Mouse (Mus musculus): ENCODE measurements around the gene Krt78.

The Krt78 gene

DNA sequence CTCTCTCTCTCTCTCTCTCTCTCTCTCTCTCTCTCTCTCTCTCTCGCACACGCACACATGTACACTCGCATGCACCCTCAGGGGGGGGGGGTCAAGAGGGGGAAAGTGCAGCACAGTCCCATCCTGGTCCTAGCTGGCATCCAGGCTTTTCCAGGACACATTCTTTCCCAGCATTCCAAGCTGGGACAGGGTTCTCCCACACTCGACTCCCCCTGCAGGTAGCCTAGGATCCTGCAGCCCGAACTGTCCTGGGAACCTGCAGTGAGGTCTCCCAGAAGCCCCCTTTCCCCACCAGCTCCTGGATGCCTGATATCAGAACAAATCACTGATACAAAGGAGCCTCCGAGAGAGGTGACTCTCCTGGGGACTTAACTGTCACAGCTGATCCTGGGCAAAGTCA is 16.4 kb upstream of the Krt78 start:
- peak; percentile 64 for DNase-seq

DNA sequence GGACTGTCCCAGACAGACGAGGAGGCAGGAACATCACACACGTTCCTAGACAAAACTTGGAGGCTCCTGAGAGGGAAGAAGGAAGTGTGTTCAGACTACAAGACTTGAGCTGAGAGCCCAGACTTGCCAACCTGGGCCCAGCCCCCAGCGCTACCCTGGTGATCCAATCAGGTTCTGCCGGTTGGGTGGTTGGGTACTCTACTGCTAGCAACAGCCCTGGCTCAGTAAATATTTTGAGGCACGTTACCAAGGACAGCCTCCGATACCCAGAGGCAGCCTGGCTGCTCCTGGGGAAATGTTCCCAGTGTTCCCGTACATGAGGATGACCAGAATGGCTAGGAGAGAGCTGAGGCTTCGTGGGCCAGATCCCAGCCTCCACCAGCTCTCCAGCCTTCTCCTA is 12.7 kb upstream of the Krt78 start:
- no peak for DNase-seq

DNA sequence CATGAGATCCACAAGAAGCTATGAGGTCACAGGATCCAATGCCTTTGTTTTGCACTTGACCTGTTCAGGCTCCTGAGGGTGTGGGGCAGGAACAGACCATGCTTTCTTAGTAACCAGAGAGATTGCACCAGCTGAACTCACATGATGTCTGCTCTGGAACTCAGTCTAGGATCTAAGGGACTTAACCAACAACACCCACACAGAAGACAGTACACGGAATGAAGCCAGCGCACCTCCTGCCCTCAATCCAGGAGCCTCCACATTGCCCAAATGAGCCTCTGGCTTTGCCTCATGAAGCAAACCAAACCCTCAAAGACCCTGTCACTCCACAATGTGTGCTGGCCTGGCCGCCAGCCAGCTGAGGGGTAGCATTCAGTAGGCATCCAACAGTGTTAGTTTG is 4.8 kb upstream of the Krt78 start:
- no peak for DNase-seq

DNA sequence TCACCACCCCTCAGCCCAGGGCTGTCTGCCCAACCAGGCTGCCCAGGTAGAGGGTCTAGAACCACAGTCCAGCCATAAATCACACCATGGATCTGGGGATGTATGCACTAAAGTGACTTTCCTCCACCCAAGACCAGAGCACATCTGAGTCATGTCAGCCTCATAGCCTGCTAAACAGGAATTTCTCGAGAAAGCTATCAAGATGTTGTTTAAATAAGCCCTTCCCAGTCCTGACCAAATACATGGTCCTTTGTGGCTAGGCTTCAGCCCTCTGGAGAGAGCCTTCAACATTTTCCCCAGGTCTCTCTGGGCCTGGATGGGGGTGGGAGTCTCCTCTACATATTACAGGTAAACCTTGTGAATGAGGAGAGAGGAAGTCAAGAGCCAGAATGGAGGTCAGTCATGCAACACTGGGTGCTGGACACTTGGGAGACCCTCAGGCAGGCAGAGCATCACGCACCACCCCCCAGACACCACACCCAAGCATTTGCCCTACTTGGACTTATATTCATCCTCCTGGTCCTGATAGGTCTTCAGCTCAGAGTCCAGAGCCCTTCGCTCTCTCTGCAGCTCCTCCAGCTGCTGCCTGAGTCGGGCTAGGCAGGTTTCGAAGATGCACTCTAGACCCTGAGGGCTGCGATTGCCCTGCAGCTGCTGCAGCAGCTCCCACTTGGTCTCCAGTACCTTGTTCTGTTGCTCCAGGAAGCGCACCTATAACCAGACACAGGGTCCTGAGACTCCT is 1.2 kb downstream of the Krt78 start:
- no peak for DNase-seq

DNA sequence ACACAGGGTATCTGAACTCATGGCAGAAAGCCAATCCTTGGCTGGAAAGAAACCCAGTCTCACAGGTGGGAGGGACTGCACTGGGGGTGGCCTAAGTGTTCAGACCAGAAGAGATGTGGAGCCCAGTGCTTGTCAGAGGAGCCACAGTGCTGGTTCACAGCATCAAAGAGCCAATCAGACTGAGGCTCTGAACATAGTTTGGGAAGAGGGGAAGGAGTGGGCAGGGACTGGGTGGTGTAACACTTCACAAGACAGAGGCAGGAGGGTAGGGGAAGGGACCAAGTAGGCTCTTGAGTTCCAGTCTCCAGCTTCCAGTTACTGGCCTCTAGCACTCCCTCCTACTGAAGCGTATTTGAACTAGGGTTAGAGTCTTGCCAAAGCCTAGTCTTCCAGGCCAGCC is 8.7 kb downstream of the Krt78 start:
- no peak for DNase-seq

DNA sequence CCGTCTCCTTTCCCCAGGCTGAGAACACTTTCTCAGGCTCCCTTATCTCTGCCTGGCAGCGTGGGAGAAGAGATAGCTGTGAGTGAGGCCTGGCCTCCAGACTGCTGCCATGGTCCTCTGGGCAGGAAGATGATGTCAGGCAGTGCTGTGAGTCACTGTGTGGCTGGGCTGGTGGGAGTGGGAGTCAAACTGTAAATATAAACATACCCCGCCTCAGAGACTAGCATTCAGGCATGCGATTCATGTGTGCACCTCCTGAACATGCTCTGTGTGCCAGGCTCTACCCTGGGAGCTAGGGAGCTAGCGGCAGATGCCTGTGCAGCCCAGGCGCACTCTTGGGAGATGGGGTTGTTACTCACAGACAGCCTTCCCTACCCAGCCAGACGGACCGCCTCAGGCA is 12.1 kb downstream of the Krt78 start:
- DNase-seq, result no peak

DNA sequence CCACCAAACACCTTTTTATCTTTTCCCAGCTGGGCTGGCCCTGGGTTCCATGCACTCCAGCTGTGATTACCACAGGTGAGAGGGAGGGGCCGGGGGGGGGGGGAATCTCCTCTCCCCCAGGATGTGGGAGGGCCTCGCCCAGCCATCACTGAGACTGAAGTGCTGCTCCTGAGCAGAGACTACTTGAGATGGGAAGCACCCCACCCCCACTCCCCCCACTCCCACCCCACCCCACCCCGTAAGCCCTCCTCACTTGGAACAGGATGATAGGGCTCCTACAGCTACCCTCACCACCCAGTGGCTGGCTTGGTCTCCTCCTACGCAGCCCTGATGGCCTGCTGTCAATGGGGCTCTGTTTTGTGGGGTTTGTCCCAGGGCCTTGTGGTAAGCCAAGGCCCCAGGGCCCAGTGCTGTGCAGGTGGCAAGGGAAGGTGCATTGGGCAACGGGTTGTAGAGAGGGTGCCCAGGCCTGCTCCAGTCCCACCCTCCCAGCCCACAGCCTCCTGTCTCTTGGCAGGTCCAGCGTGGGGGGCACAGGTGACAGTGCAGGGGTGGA is 13.7 kb downstream of the Krt78 start, which contains the start of gene Krt79:
TSS of gene Krt79 (minus strand) at position 51 of the 556 bp plus-strand sequence.
- no peak for DNase-seq

DNA sequence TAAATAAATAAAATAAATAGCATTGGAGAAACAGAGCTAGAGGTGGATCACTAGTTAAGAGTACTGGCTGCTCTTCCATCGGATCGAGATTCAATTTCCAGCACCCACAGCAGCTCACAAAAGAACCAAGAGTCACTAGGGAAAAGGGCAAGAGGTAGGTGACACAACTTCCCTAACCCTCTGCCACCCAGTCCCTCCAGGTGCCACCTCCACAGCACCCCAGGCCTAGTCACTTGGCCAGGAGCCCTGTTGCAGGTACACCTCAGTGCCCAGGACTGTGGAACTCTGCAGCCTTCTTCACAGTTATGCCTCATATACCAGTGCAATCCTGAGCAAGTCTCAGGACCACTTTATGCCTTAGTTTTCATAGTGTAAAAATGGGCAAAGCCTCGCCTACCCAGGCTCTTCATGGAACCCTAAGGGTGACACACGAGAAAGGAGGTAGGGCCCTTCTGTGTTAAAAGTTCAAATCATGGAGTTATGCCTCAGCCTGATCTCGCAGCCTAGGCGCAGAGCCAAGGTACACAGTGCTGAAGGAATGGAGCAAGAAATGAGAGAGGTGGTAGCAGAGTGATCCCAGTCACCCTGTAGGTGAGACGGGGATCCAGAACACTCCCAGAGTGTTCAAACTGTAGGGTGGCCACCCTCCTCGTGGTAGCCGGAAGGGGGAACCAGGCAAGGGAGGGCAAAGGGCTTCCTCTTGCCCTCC is 15.3 kb downstream of the Krt78 start:
- no peak for DNase-seq

DNA sequence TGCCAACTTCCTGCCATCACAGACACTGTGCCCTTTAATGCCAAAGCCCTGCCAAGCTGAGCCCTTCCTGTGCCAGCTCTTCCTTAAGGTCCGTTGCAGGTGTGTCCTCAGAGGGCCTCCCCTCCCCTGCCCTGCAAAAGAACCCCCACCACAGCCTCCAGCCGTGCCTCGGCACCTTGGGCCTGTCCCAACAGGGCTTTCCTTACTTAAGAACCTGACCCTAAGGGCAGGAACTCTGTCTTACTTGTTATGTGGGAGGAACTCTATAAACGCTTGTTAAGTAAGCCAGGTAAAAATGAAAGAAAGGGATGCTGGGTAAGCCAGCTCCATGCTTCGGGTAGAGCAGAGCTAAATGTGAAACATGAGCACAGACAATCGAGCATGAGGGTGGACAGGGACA is 21.1 kb downstream of the Krt78 start:
- no peak for DNase-seq

DNA sequence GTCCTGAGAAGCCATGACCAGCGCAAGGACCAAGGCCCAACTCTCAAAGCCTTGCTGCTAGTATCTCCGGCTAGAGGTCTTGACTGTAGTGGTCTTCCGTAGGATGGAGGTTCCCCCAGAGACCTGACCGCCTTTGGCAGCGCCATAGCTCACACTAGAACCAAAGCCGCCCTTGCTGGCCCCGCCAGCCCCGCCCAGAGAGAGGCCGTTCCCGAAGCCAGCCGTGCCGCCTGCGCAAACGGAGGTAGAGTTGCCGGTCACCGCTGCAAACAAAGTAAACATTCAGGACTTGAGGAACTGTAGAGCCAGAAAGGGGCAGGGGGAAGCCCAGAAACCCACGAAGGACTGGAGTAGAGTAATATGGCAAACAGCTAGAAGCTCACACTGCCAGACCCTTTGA is 24.4 kb downstream of the Krt78 start:
- DNase-seq, result peak; percentile 54

DNA sequence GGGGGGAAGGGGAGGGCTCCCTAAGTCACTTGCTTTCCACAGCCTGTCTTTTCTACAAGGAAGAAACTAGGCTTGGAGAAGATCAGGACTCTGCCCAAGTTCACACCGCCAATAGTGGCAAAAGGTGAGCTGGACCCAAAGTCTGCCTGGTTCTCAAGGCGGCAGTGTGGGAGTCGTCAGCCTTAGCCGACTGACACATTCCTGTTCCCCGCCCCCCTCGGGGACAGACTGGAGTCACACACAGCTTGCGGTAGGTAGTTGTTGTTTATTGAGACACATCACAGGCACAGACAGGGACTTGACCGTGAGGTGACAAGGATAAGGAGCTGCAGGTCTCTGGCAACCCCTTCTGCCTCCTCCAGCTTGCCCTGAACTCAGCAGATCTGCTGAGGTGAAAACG is 25.0 kb downstream of the Krt78 start:
- no peak for DNase-seq

DNA sequence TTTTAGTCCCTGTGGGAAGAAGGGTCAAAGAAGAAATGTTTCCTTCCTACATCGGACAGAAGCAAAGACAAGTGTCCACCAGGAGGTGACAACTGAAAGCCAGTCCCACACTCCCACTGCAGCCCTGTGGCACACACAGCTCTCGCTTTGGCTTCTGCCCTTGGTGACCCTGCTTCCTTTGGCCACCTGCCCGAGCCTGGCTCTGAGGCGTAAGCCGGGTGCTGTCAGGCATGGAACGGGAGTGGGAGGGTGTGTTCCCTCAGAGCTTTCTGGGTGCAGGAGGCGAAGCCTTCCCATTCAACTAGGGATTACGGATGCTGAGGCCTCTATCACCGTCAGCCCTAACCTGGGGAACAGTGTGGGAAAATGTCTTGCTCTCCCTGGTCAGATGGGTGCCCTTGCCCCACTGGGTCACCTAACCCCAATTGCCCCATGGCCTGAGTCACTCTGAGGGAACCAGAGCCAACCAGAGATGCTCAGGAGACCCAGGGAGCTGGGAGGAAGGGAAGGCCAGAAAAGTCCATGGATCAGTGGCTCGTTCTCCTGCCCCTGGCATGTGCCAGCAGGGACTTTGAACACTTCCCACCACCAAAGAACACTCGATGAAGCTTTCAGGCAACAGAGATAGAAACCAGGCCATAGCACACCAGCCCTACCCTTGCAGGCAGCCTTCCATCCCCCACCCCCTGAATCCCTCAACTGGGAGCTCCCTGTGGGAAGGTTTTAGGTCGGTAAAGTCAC is 26.6 kb downstream of the Krt78 start:
- DNase-seq, result peak; percentile 83

DNA sequence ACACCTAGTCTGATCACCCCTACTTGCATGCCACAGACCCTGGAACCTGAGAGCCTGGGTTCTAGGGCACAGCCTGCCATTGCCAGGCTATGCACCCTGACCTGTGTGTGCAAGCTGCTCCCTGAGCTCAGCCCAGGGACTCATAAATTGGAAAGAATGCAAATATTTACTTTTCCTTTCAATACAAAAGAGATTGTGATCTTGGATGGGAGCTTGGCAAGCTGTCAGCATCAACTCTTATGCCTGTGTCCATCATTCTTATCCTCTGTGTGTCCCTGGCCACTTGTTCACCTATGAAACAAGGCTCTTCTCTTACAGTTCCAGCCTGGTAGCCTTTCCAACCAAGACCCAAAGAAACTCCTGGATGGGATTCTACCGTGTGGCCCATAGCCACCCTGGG is 29.0 kb downstream of the Krt78 start:
- DNase-seq, result no peak

DNA sequence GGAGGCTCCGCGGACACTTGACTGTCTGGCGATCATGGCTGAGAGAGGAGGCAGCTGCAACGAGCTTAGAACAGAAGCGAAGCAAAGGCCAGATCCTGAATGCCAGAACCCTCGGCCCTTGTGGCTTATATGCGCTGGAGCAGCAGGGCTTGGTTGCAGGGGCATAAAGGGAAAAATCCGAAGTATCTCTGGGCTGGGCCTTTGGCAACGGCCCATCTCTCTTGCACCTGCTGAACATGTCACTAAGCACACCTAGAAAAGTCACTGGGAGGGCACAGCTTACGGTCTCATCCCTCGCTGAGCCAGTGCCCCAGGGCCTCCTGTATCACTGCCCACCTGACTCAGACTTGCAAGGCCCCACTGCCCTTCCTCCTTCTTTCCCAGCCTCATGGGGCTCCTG is 29.5 kb downstream of the Krt78 start, which contains the start of gene Krt4:
TSS of gene Krt4 (minus strand) at position 101 of the 400 bp plus-strand sequence.
- DNase-seq, result no peak

DNA sequence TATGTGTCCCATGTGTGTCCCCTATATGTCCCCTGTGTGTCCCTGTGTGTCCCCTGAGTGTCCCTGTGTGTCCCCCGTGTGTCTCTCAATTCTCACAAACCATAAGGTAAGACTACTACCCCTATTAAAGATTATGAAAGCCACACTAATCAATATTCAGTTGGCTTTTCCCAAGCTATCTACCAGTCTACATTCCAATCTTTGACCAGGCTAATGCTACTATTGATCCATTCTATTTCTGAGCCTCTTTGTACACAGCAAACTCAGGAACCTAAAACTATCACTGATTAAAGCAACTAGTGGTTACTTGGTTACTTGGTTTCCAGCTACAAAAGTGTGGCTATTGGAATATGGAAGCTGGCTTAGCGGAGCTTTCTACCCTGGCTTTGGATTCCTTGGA is 31.8 kb downstream of the Krt78 start:
- no peak for DNase-seq

DNA sequence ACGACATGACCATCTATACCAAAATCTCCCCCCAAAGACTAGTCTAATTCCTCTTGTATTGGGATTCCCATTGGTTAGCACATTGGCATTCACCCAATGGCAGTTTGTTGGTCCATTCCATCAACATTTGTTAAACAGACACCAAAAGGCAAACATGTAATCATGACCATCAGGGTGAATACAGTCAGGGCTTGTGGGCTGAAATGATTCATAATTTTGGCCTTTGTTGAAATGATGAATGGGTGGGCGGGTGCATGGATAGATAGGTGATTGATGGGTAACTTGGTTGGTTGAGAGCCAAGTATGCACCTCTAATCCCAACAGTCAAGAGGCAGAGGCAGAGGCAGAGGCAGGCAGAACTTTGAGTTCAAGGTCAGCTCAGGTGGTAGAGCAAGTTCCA is 38.0 kb downstream of the Krt78 start:
- no peak for DNase-seq

DNA sequence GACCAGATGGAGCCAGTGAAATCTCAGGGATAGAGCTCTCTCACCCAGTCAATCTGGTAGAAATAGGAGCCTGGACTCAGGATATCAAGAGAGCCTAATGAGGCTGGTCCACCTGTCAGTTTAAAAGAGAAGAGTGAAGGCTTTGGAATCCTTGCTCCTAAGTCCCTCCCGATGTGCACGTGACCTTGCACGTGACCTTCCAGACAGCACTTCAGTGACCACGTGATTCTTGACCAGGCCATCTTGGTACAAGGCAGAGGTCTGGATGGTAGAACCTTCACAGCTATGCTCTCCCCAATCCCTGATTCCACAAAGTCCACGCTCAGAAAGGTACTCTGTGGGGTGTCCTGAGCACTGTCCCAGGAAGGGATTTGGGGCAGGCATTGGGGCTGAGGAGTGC is 49.2 kb downstream of the Krt78 start:
- DNase-seq, result no peak

DNA sequence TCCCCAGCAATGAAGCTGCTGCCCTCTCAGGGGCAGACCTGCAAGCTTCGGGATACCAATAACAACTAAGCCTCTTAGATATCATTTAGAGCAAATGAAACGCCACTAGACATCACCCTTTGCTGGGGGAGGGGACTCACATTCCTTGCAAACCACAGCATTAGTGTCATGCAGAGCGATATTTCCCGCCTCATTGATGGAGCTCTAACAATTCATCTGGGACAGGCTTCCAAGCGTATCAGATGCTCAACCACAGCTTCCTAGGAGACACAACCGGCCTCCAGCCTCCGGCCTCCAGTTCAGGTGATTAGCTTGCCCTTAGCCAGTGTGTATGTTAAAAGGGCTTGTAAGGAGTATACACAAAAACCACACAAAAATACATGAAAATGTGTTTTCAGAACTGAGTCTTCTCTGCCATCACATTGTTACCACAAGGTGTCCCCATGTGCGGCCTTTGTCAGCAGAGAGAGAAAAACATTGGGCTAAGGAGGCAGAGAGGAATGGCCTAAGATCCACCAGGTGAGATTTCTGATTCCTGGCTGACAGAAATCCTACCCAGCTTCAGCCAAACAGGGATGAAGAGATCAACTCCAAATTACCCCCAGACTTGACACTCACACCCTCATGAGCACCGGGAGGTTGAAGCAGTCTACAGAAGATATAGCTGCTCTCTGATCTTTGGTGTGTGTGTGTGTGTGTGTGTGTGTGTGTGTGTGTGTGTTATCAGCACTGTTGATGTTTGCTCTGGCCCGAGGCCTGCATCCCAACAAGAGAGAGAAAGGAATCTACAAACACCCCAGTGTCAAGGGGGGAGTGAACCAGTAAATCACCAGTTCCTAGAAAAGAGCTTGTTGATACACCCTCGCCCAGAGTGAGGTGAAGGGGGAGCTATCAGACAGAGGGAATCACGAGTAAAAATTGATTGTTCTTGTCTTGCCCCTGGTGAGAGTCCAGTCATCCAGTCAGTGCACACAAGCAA is 51.6 kb downstream of the Krt78 start:
- peak; percentile 12 for DNase-seq
